Mouse (Mus musculus) frontal cortex, postnatal 14 days (tissue): ENCODE measurements around the gene Npr1.

Source experiments
- DNase-seq, 2 experiments: peaks; one replicate each; pipeline ENCODE4 v3.0.0; 2022; ENCODE audit warnings: low spot score in 2 of 2

The Npr1 gene

GRCm38 (mm10) chr3:90475831-90476611 lies 10.4 kb upstream of the Npr1 start, which contains the start of gene Ilf2:
Ilf2 (plus strand) TSS chr3:90476126.
- peak; percentile 96 to 97 for DNase-seq

- no peak for DNase-seq
These were observed 9.6 kb upstream of the Npr1 start for GRCm38 (mm10) chr3:90475151-90475830.

GRCm38 (mm10) chr3:90472213-90472612 lies 6.5 kb upstream of the Npr1 start:
- DNase-seq, result no peak

- no peak for DNase-seq
These were observed 2.1 kb upstream of the Npr1 start for GRCm38 (mm10) chr3:90467618-90468300.

- peak in 1 of 2 experiments; percentile 45 for DNase-seq
These were observed 673 bp upstream of the Npr1 start for GRCm38 (mm10) chr3:90466311-90466766.

GRCm38 (mm10) chr3:90465081-90465685 lies 483 bp downstream of the Npr1 start:
- no peak for DNase-seq

GRCm38 (mm10) chr3:90464552-90465080 lies 1.1 kb downstream of the Npr1 start:
- no peak for DNase-seq

- DNase-seq, result no peak
These were observed 3.1 kb downstream of the Npr1 start for GRCm38 (mm10) chr3:90462579-90462978.

- DNase-seq, result no peak
These were observed 3.7 kb downstream of the Npr1 start for GRCm38 (mm10) chr3:90461935-90462334.

GRCm38 (mm10) chr3:90460315-90460714 lies 5.4 kb downstream of the Npr1 start:
- no peak for DNase-seq

- no peak for DNase-seq
These were observed 5.9 kb downstream of the Npr1 start for GRCm38 (mm10) chr3:90459727-90460126.

GRCm38 (mm10) chr3:90454931-90455330 lies 10.7 kb downstream of the Npr1 start:
- DNase-seq, result no peak

GRCm38 (mm10) chr3:90451396-90452095 lies 14.1 kb downstream of the Npr1 start:
- no peak for DNase-seq

- DNase-seq, result no peak
These were observed 14.8 kb downstream of the Npr1 start for GRCm38 (mm10) chr3:90450874-90451273.

GRCm38 (mm10) chr3:90448626-90449025 lies 17.0 kb downstream of the Npr1 start:
- DNase-seq, result no peak

- peak in 1 of 2 experiments; percentile 16 for DNase-seq
These were observed 18.6 kb downstream of the Npr1 start for GRCm38 (mm10) chr3:90447123-90447494.

GRCm38 (mm10) chr3:90446389-90447122 lies 19.1 kb downstream of the Npr1 start:
- DNase-seq, result peak; percentile 54 to 66

- DNase-seq, result no peak
These were observed 20.1 kb downstream of the Npr1 start for GRCm38 (mm10) chr3:90445417-90446200.

GRCm38 (mm10) chr3:90443977-90444376 lies 21.7 kb downstream of the Npr1 start:
- DNase-seq, result no peak

- no peak for DNase-seq
These were observed 24.9 kb downstream of the Npr1 start for GRCm38 (mm10) chr3:90440756-90441155.
